Mouse (Mus musculus): ENCODE results near the gene Zmiz1.

GRCm38 (mm10) chr14:25536476-25536875 is 77.5 kb downstream of the Zmiz1 start:
- TF ChIP-seq CTCF (conservative IDR thresholded peaks at IDR 0.05; ENCODE audit: low read length) = no peak
- no peak for TF ChIP-seq POU5F1 (IDR thresholded peaks at IDR 0.05; ENCODE audit: borderline replicate concordance, low read length)
- no peak for TF ChIP-seq NANOG (IDR thresholded peaks at IDR 0.05; ENCODE audit: borderline replicate concordance, low read length)
